Mouse (Mus musculus): ENCODE results near the gene Gbx2. TPM values are rescaled to one million over a fixed set of nuclear protein-coding genes. Genes with fewer than 3 reads are reported as not detected.
A peak's percentile ranks its signal among the peaks of the same experiment; 100 is the strongest.

Gbx2 gene
- polyA plus RNA-seq, 1 experiment from 2014 or later = 0.27 TPM

DNA sequence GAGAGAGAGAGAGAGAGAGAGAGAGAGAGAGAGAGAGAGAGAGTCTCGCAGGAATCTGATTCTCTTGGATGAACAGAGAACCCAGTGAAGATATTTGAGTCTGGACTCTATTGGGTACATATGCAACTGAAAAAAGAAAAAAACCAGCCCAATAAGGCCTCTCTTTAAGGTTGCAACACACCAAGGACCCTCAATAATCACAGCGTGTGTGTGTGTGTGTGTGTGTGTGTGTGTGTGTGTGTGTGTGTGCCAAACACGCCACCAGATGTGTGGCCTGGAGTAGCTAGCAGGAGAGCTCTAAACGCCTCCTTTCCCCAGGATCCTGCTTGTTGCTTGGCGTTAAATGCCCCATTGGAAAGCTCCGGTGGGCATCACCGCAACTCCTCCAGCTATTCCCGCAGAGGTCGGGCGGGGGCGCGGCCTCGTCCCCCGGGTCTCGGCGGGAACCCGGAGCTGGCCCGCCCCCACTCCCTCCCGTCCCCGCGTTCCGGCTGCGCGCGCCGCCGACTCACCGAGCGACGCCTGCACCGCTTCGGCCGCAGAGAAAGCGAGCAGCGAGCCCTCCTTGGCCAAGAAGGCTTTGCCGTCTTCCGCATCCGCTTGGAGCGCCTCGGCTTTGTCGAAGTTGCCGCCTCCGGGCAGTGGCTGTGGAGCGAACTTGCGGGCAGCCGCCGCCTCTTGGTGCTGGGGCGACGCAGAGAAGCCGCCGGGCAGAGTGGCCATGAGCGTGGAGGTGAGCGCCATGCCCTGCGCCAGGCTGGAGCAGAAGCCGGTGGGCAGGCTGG is 1.1 kb downstream of the Gbx2 start:
- Histone ChIP-seq H3K36me3 (ENCODE audit: control insufficient read depth, insufficient read depth, low read length) (no peaks in the 10 kb centered on the region), H3K4me3 (ENCODE audit: control insufficient read depth in 1 of 2, insufficient read depth in 1 of 2, low read depth in 1 of 2, low read length in 2 of 2) (peak overlapping the region; percentile 49 to 51), H3K9ac (ENCODE audit: low read length) (no peak overlapping the region), H3K27ac (replicated peaks in 1 of 2; ENCODE audit: control insufficient read depth in 1 of 2, insufficient read depth in 1 of 2, low read depth in 2 of 2, low read length in 2 of 2) (no peak overlapping the region), H3K4me2 (ENCODE audit: low read length) (peak overlapping the region; percentile 82), H3K4me1 (ENCODE audit: control insufficient read depth in 2 of 2, insufficient read depth in 2 of 2, low read length in 2 of 2) (peaks cover 4 to 30% of the 10 kb centered on the region in 2 experiments; a peak in 3 of 4 replicates), H3K27me3 (ENCODE audit: control insufficient read depth, insufficient read depth, low read length) (peaks cover 100% of the 10 kb centered on the region), H3K9me3 (ENCODE audit: control insufficient read depth, low read length) (no peaks in the 10 kb centered on the region)
- under 1% methylated on average over 53 of the region's 55 CpGs for WGBS
- no peak for ATAC-seq (ENCODE audit: insufficient number of reproducible peaks, insufficient read depth, low FRiP score, low read depth)

DNA sequence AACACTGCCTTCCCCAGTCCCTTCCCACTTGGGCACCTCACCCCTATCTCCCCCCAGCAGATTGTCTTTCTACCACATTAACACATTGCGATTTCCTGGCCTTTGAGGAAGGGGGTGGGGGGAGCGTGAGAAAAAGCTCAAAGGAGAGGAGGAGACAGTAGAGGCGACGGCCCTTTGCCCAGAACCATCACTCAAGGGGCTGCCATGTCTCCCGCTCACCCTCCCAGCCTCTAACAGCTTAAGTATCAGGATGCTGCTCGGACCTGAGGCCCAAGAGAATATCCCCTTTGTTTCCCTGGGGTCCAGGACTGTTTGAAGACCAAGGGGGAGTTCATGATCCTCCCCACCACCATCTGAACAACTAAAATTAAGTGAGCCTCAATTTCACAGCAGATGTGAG is 1.8 kb downstream of the Gbx2 start:
- Histone ChIP-seq H3K9me3 (ENCODE audit: control insufficient read depth, low read length) (no peaks in the 10 kb centered on the region), H3K9ac (ENCODE audit: low read length) (no peak overlapping the region), H3K4me2 (ENCODE audit: low read length) (peak overlapping the region; percentile 37; the same call in 1 of the 2 replicates), H3K27me3 (ENCODE audit: control insufficient read depth, insufficient read depth, low read length) (peaks cover 100% of the 10 kb centered on the region), H3K4me1 (ENCODE audit: control insufficient read depth in 2 of 2, insufficient read depth in 2 of 2, low read length in 2 of 2) (peaks cover 4 to 30% of the 10 kb centered on the region in 2 experiments; a peak in 3 of 4 replicates), H3K36me3 (ENCODE audit: control insufficient read depth, insufficient read depth, low read length) (no peaks in the 10 kb centered on the region), H3K27ac (replicated peaks in 1 of 2; ENCODE audit: control insufficient read depth in 1 of 2, insufficient read depth in 1 of 2, low read depth in 2 of 2, low read length in 2 of 2) (no peak overlapping the region), H3K4me3 (ENCODE audit: control insufficient read depth in 1 of 2, insufficient read depth in 1 of 2, low read depth in 1 of 2, low read length in 2 of 2) (peak overlapping the region in 1 of 2 experiments; percentile 22; a peak in 3 of 4 replicates)
- 1% methylated on average over 6 of the region's 6 CpGs for WGBS
- no peak for ATAC-seq (ENCODE audit: insufficient number of reproducible peaks, insufficient read depth, low FRiP score, low read depth)

DNA sequence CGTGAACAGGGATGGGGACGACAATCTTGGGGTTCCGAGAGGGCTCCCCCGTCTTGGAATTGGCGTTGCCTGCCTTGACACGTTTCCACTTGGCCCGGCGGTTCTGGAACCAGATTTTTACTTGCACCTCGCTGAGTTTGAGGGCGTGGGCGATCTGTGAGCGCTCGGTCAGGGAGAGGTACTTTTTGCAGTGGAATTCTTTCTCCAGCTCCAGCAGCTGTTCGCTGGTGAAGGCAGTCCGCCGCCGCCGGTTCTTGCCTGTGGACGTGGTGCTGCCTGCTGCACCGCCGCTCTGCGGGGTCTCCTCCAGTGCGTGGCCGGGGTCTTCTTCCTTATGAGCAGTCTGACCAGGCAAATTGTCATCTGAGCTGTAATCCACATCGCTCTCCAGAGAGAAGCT is 2.3 kb downstream of the Gbx2 start:
- Histone ChIP-seq H3K36me3 (ENCODE audit: control insufficient read depth, insufficient read depth, low read length) (no peaks in the 10 kb centered on the region), H3K4me2 (ENCODE audit: low read length) (peak overlapping the region; percentile 37), H3K27ac (replicated peaks in 1 of 2; ENCODE audit: control insufficient read depth in 1 of 2, insufficient read depth in 1 of 2, low read depth in 2 of 2, low read length in 2 of 2) (no peak overlapping the region), H3K27me3 (ENCODE audit: control insufficient read depth, insufficient read depth, low read length) (peaks cover 100% of the 10 kb centered on the region), H3K4me1 (ENCODE audit: control insufficient read depth in 2 of 2, insufficient read depth in 2 of 2, low read length in 2 of 2) (peaks cover 6 to 30% of the 10 kb centered on the region in 2 experiments; a peak in 3 of 4 replicates), H3K9me3 (ENCODE audit: control insufficient read depth, low read length) (no peaks in the 10 kb centered on the region), H3K4me3 (ENCODE audit: control insufficient read depth in 1 of 2, insufficient read depth in 1 of 2, low read depth in 1 of 2, low read length in 2 of 2) (peak overlapping the region in 1 of 2 experiments; percentile 22; a peak in 3 of 4 replicates), H3K9ac (ENCODE audit: low read length) (no peak overlapping the region)
- WGBS = 5% methylated on average over 25 of the region's 25 CpGs
- ATAC-seq (ENCODE audit: insufficient number of reproducible peaks, insufficient read depth, low FRiP score, low read depth) = no peak

DNA sequence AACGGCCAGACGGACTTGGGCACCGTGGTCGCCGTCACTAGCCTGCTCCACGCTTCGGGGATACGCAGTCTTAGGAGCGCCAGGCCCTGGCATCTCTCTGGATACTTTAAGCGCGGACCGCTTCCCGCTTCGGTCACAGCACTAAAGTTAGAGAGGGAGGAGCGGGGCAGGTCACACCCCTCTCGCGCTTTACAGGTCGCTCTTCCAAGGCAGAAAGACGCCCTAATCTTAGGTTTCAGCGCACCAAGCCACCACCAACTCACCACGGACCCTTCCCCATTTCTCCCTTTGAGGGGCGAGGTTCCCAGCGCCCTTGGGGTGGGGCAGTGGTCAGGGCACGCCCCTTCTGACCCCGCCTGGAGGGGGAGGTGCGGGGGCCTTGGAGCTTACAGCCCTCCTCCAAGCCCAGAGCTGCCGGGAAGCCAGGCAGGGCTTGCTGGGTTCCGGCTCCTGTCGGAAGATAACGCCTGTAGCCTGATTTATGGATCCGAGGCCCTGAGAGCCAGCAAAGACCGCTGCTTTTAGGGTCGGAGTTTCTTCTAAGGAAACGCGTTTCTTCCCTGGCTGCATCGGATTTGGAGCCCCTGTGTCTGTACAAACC is 3.8 kb downstream of the Gbx2 start:
- peaks cover 11 to 40% of the 10 kb centered on the region in 2 experiments; a peak in 3 of 4 replicates for H3K4me1 ChIP-seq (ENCODE audit: control insufficient read depth in 2 of 2, insufficient read depth in 2 of 2, low read length in 2 of 2)
- peak overlapping the region; percentile 26 to 35 for H3K4me3 ChIP-seq (ENCODE audit: control insufficient read depth in 1 of 2, insufficient read depth in 1 of 2, low read depth in 1 of 2, low read length in 2 of 2)
- peaks cover 100% of the 10 kb centered on the region for H3K27me3 ChIP-seq (ENCODE audit: control insufficient read depth, insufficient read depth, low read length)
- no peak overlapping the region for H3K9ac ChIP-seq (ENCODE audit: low read length)
- under 1% methylated on average over 36 of the region's 36 CpGs for whole genome bisulfite sequencing
- H3K36me3 ChIP-seq (ENCODE audit: control insufficient read depth, insufficient read depth, low read length) = no peaks in the 10 kb centered on the region
- no peaks in the 10 kb centered on the region for H3K9me3 ChIP-seq (ENCODE audit: control insufficient read depth, low read length)
- peak overlapping the region; percentile 63 for H3K4me2 ChIP-seq (ENCODE audit: low read length)
- H3K27ac ChIP-seq (replicated peaks in 1 of 2; ENCODE audit: control insufficient read depth in 1 of 2, insufficient read depth in 1 of 2, low read depth in 2 of 2, low read length in 2 of 2) = no peak overlapping the region
- ATAC-seq (ENCODE audit: insufficient number of reproducible peaks, insufficient read depth, low FRiP score, low read depth) = no peak

DNA sequence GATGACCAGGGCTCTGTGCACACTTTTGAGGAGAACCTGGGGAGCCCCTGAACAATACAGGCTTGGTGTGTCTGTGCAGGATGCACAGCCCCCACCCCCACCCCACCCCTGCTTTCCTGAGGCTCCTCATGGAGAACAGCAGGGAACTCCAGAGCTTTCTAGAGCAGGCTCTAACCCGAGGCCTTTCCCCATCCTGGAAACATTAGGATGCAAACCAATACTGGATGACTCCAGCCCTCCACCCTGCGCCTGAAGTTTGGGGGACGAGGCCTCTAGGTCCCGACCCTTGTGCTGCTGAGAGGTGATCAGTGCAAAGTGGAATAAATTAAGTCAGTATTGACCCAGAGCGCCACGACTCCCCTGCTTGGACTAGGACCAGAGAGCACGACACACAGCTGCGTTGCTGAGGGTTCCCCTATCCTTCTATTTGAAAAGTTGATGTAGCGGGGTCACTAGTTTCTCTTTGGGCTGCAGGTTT is 4.4 kb downstream of the Gbx2 start:
- Histone ChIP-seq H3K4me3 (ENCODE audit: control insufficient read depth in 1 of 2, insufficient read depth in 1 of 2, low read depth in 1 of 2, low read length in 2 of 2) (peak overlapping the region; percentile 26 to 35), H3K9me3 (ENCODE audit: control insufficient read depth, low read length) (no peaks in the 10 kb centered on the region), H3K36me3 (ENCODE audit: control insufficient read depth, insufficient read depth, low read length) (no peaks in the 10 kb centered on the region), H3K4me2 (ENCODE audit: low read length) (peak overlapping the region; percentile 63), H3K4me1 (ENCODE audit: control insufficient read depth in 2 of 2, insufficient read depth in 2 of 2, low read length in 2 of 2) (peaks cover 11 to 40% of the 10 kb centered on the region in 2 experiments; a peak in 3 of 4 replicates), H3K27me3 (ENCODE audit: control insufficient read depth, insufficient read depth, low read length) (peaks cover 100% of the 10 kb centered on the region), H3K9ac (ENCODE audit: low read length) (no peak overlapping the region), H3K27ac (replicated peaks in 1 of 2; ENCODE audit: control insufficient read depth in 1 of 2, insufficient read depth in 1 of 2, low read depth in 2 of 2, low read length in 2 of 2) (no peak overlapping the region)
- no peak for ATAC-seq (ENCODE audit: insufficient number of reproducible peaks, insufficient read depth, low FRiP score, low read depth)
- WGBS = 15% methylated on average over 9 of the region's 9 CpGs

DNA sequence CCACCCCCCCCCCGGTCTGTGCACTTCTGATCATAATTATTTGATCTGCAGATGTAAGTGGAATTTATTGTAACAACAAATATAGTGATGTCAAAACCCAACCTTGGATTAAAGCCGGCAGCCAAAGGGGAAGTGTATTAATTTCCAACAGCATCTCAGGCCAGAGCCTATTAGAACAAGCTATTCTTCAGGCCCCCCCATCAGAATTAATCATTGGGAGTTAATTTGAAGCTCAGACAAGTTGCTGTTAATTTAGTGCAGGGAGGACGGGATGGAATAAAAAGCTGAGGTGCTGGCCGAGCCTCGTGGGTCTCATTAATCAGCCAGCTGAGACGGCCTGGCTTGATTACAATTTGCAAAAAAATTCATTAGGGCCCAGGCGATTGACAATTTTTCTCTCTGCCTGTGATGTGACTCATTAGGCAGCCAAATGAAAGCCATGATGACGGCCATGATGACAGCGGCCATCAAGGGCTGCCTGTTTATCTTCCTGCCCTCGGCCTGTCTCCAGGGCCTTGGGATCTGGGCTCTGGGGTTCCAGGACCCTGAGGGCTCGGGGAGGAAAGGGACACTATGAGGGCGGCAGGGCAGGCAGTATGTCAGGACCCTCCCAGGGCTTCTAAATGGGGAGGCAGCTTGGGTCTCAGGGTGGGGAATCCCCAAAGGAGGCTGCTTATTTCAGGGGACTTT is 5.3 kb downstream of the Gbx2 start:
- 29% methylated on average over 12 of the region's 12 CpGs for WGBS
- H3K27ac ChIP-seq (replicated peaks in 1 of 2; ENCODE audit: control insufficient read depth in 1 of 2, insufficient read depth in 1 of 2, low read depth in 2 of 2, low read length in 2 of 2) = no peak overlapping the region
- peaks cover 8 to 31% of the 10 kb centered on the region in 2 experiments; a peak in 3 of 4 replicates for H3K4me1 ChIP-seq (ENCODE audit: control insufficient read depth in 2 of 2, insufficient read depth in 2 of 2, low read length in 2 of 2)
- H3K9me3 ChIP-seq (ENCODE audit: control insufficient read depth, low read length) = no peaks in the 10 kb centered on the region
- no peak overlapping the region for H3K4me2 ChIP-seq (ENCODE audit: low read length)
- H3K9ac ChIP-seq (ENCODE audit: low read length) = no peak overlapping the region
- no peak for ATAC-seq (ENCODE audit: insufficient number of reproducible peaks, insufficient read depth, low FRiP score, low read depth)
- no peaks in the 10 kb centered on the region for H3K36me3 ChIP-seq (ENCODE audit: control insufficient read depth, insufficient read depth, low read length)
- H3K27me3 ChIP-seq (ENCODE audit: control insufficient read depth, insufficient read depth, low read length) = peaks cover 100% of the 10 kb centered on the region
- no peak overlapping the region for H3K4me3 ChIP-seq (ENCODE audit: control insufficient read depth in 1 of 2, insufficient read depth in 1 of 2, low read depth in 1 of 2, low read length in 2 of 2)

DNA sequence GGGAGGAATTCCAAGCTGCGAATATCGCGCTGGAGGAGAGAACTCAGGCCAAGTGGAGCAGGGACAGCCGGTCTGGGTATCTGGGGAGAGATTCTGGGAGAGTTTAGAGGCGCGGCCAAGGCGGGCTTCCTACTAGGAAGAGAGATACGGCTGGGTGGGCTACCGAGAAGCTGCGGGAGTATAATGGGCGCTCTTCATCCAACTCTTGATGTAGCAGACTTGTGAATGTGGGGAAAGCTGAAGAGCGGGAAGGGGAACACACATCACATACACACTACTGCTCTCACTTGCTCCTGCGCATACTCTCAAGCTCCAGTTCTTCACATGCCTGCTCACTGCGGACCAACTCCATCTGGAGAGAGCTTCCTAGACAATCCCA is 7.3 kb downstream of the Gbx2 start:
- no peak overlapping the region for H3K4me3 ChIP-seq (ENCODE audit: control insufficient read depth in 1 of 2, insufficient read depth in 1 of 2, low read depth in 1 of 2, low read length in 2 of 2)
- WGBS = 5% methylated on average over 14 of the region's 14 CpGs

More for the DNA sequence above, 7.3 kb downstream of the Gbx2 start:
- no peaks in the 10 kb centered on the region for H3K36me3 ChIP-seq (ENCODE audit: control insufficient read depth, insufficient read depth, low read length)
- no peak overlapping the region for H3K9ac ChIP-seq (ENCODE audit: low read length)
- peaks cover 100% of the 10 kb centered on the region for H3K27me3 ChIP-seq (ENCODE audit: control insufficient read depth, insufficient read depth, low read length)
- peaks cover 3% of the 10 kb centered on the region; the same call in 1 of the 2 replicates for H3K9me3 ChIP-seq (ENCODE audit: control insufficient read depth, low read length)
- ATAC-seq (ENCODE audit: insufficient number of reproducible peaks, insufficient read depth, low FRiP score, low read depth) = no peak
- H3K4me1 ChIP-seq (ENCODE audit: control insufficient read depth in 2 of 2, insufficient read depth in 2 of 2, low read length in 2 of 2) = peaks cover 7 to 15% of the 10 kb centered on the region in 2 experiments; a peak in 3 of 4 replicates
- no peak overlapping the region for H3K27ac ChIP-seq (replicated peaks in 1 of 2; ENCODE audit: control insufficient read depth in 1 of 2, insufficient read depth in 1 of 2, low read depth in 2 of 2, low read length in 2 of 2)
- H3K4me2 ChIP-seq (ENCODE audit: low read length) = peak overlapping the region; percentile 57; the same call in 1 of the 2 replicates

Data from heart, embryonic 14.5 days (tissue).